Mouse (Mus musculus): Measurements from ENCODE around the gene Fcho1. TPM values are rescaled to one million over a fixed set of nuclear protein-coding genes. Genes with fewer than 3 reads are reported as not detected.

The Fcho1 gene
- polyA plus RNA-seq, 1 experiment from 2014 or later = 2.5 TPM

DNA sequence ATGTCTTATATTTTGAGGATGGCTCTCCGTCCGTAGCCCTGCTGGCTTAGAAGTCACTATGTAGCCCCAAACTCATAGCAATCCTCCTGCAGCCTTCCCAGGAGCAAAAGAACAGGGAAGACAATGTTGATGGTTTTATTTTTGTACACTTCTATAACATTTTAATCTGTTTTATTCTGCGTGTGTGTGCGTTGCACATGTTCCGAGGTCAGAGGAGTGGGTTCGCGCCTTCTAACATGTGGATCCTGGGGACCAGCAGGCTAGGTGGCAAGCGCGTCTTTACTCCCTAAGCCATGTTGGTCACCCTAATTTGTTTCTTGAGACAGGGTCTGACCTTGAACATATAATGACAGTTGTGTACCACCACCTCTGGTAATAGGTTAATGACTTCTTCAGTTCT is 48.7 kb downstream of the Fcho1 start:
- H3K36me3 ChIP-seq (ENCODE audit: control insufficient read depth, insufficient read depth) = 0 out of 2 replicates have a peak, but pooled peaks cover 5% of the 10 kb centered on the region
- peak overlapping the region; percentile 65 for H3K4me3 ChIP-seq (ENCODE audit: low read depth, low read length)
- 53% methylated on average over 9 of the region's 9 CpGs for WGBS
- no peaks in the 10 kb centered on the region; the same call in 1 of the 2 replicates for H3K4me1 ChIP-seq (replicated peaks; ENCODE audit: control insufficient read depth, insufficient read depth, low read length)
- TF ChIP-seq CTCF (IDR thresholded peaks at IDR 0.05; ENCODE audit: low read depth) = no peak
- H3K9ac ChIP-seq (ENCODE audit: low read depth, low read length) = peak overlapping the region; percentile 58
- no peak for ATAC-seq
- no peaks in the 10 kb centered on the region for H3K9me3 ChIP-seq (ENCODE audit: control insufficient read depth)
- peak overlapping the region; percentile 90 for H3K4me2 ChIP-seq (replicated peaks; ENCODE audit: low read depth)
- H3K27ac ChIP-seq (ENCODE audit: low read depth, low read length) = peak overlapping the region; percentile 82
- peaks cover 3% of the 10 kb centered on the region for H3K27me3 ChIP-seq (replicated peaks; ENCODE audit: control insufficient read depth, insufficient read depth, low read length)

GRCm38 (mm10) chr8:71676020-71676741 is 49.3 kb downstream of the Fcho1 start, which contains the start of gene Jak3:
Gene Jak3, plus strand, starts transcription at chr8:71676296.
- H3K4me2 ChIP-seq (replicated peaks; ENCODE audit: low read depth) = peak within 1 kb of the TSS; percentile 90
- peaks cover under 1% of the 10 kb centered on the region; the same call in 1 of the 2 replicates for H3K4me1 ChIP-seq (replicated peaks; ENCODE audit: control insufficient read depth, insufficient read depth, low read length)

GRCm38 (mm10) chr8:71675456-71676019 is 50.0 kb downstream of the Fcho1 start:
- H3K27me3 ChIP-seq (replicated peaks; ENCODE audit: control insufficient read depth, insufficient read depth, low read length) = peaks cover 9% of the 10 kb centered on the region; the same call in 1 of the 2 replicates
- H3K9me3 ChIP-seq (ENCODE audit: control insufficient read depth) = no peaks in the 10 kb centered on the region
- peak overlapping the region; percentile 65 for H3K4me3 ChIP-seq (ENCODE audit: low read depth, low read length)
- peak overlapping the region; percentile 58; the same call in 1 of the 2 replicates for H3K9ac ChIP-seq (ENCODE audit: low read depth, low read length)
- peaks cover 6% of the 10 kb centered on the region; the same call in 1 of the 2 replicates for H3K4me1 ChIP-seq (replicated peaks; ENCODE audit: control insufficient read depth, insufficient read depth, low read length)
- no peaks in the 10 kb centered on the region for H3K36me3 ChIP-seq (ENCODE audit: control insufficient read depth, insufficient read depth)
- no peak for TF ChIP-seq CTCF (IDR thresholded peaks at IDR 0.05; ENCODE audit: low read depth)
- no peak for ATAC-seq
- WGBS = 45% methylated on average over 9 of the region's 9 CpGs
- H3K4me2 ChIP-seq (replicated peaks; ENCODE audit: low read depth) = peak overlapping the region; percentile 90
- peak overlapping the region; percentile 82; the same call in 1 of the 2 replicates for H3K27ac ChIP-seq (ENCODE audit: low read depth, low read length)

More at GRCm38 (mm10) chr8:71676020-71676741, 49.3 kb downstream of the Fcho1 start, which contains the start of gene Jak3:
- Histone ChIP-seq H3K9ac (ENCODE audit: low read depth, low read length) (peak within 1 kb of the TSS; percentile 58), H3K27me3 (replicated peaks; ENCODE audit: control insufficient read depth, insufficient read depth, low read length) (peaks cover 3% of the 10 kb centered on the region; the same call in 1 of the 2 replicates), H3K9me3 (ENCODE audit: control insufficient read depth) (no peaks in the 10 kb centered on the region), H3K27ac (ENCODE audit: low read depth, low read length) (peak within 1 kb of the TSS; percentile 82), H3K4me3 (ENCODE audit: low read depth, low read length) (peak within 1 kb of the TSS; percentile 65), H3K36me3 (ENCODE audit: control insufficient read depth, insufficient read depth) (0 out of 2 replicates have a peak, but pooled peaks cover 5% of the 10 kb centered on the region)
- ATAC-seq = peak; percentile 69
- no peak for TF ChIP-seq CTCF (IDR thresholded peaks at IDR 0.05; ENCODE audit: low read depth)
- WGBS = 3% methylated on average over 39 of the region's 40 CpGs

- Histone ChIP-seq H3K27me3 (replicated peaks; ENCODE audit: control insufficient read depth, insufficient read depth, low read length) (peaks cover 17% of the 10 kb centered on the region; the same call in 1 of the 2 replicates), H3K27ac (ENCODE audit: low read depth, low read length) (no peak overlapping the region), H3K4me1 (replicated peaks; ENCODE audit: control insufficient read depth, insufficient read depth, low read length) (peaks cover 6% of the 10 kb centered on the region; the same call in 1 of the 2 replicates), H3K9ac (ENCODE audit: low read depth, low read length) (no peak overlapping the region), H3K4me3 (ENCODE audit: low read depth, low read length) (no peak overlapping the region), H3K4me2 (replicated peaks; ENCODE audit: low read depth) (no peak overlapping the region), H3K9me3 (ENCODE audit: control insufficient read depth) (no peaks in the 10 kb centered on the region), H3K36me3 (ENCODE audit: control insufficient read depth, insufficient read depth) (no peaks in the 10 kb centered on the region)
- no peak for TF ChIP-seq CTCF (IDR thresholded peaks at IDR 0.05; ENCODE audit: low read depth)
- WGBS = 69% methylated on average over 2 of the region's 2 CpGs
- no peak for ATAC-seq
These were observed 51.4 kb downstream of the Fcho1 start for GRCm38 (mm10) chr8:71674071-71674470.

- H3K27me3 ChIP-seq (replicated peaks; ENCODE audit: control insufficient read depth, insufficient read depth, low read length) = peaks cover 22% of the 10 kb centered on the region
- 63% methylated on average over 6 of the region's 6 CpGs for WGBS
- H3K27ac ChIP-seq (ENCODE audit: low read depth, low read length) = no peak overlapping the region
- no peak for TF ChIP-seq CTCF (IDR thresholded peaks at IDR 0.05; ENCODE audit: low read depth)
- H3K4me1 ChIP-seq (replicated peaks; ENCODE audit: control insufficient read depth, insufficient read depth, low read length) = 0 out of 2 replicates have a peak, but pooled peaks cover 6% of the 10 kb centered on the region
- H3K4me2 ChIP-seq (replicated peaks; ENCODE audit: low read depth) = peak overlapping the region; percentile 97
- no peaks in the 10 kb centered on the region for H3K9me3 ChIP-seq (ENCODE audit: control insufficient read depth)
- no peaks in the 10 kb centered on the region for H3K36me3 ChIP-seq (ENCODE audit: control insufficient read depth, insufficient read depth)
- H3K9ac ChIP-seq (ENCODE audit: low read depth, low read length) = no peak overlapping the region
- H3K4me3 ChIP-seq (ENCODE audit: low read depth, low read length) = 0 out of 2 replicates have a peak overlapping the region, but pooled peaks have one; percentile 54
- ATAC-seq = no peak
These were observed 53.3 kb downstream of the Fcho1 start for GRCm38 (mm10) chr8:71672168-71672735.

GRCm38 (mm10) chr8:71671549-71671965 is 54.0 kb downstream of the Fcho1 start, which contains the start of gene Unc13a:
Gene Unc13a, minus strand, starts transcription at chr8:71671757.
- Histone ChIP-seq H3K9ac (ENCODE audit: low read depth, low read length) (no peak within 1 kb of the TSS), H3K4me2 (replicated peaks; ENCODE audit: low read depth) (peak within 1 kb of the TSS; percentile 97), H3K4me1 (replicated peaks; ENCODE audit: control insufficient read depth, insufficient read depth, low read length) (0 out of 2 replicates have a peak, but pooled peaks cover 6% of the 10 kb centered on the region), H3K9me3 (ENCODE audit: control insufficient read depth) (no peaks in the 10 kb centered on the region), H3K27me3 (replicated peaks; ENCODE audit: control insufficient read depth, insufficient read depth, low read length) (peaks cover 27% of the 10 kb centered on the region), H3K36me3 (ENCODE audit: control insufficient read depth, insufficient read depth) (no peaks in the 10 kb centered on the region), H3K4me3 (ENCODE audit: low read depth, low read length) (peak within 1 kb of the TSS; percentile 54), H3K27ac (ENCODE audit: low read depth, low read length) (no peak within 1 kb of the TSS)
- ATAC-seq = peak; percentile 59
- no peak for TF ChIP-seq CTCF (IDR thresholded peaks at IDR 0.05; ENCODE audit: low read depth)
- WGBS = under 1% methylated on average over 42 of the region's 42 CpGs

Measured in intestine, postnatal 0 days (tissue).